Mouse (Mus musculus) CD4-positive, CD25-positive, alpha-beta regulatory T cell, adult 2 months (primary cell): ENCODE results near the gene Lyzl4.
"Not testable (repeated sequence)": the region's sequence is repeated elsewhere in the genome, so short reads cannot be mapped to it uniquely, and the experiment has no call there.

Experiments
- DNase-seq: peaks from one replicate; pipeline ENCODE4 v3.0.0-alpha.2; 2012; ENCODE audit warnings: low read depth, low spot score

Gene Lyzl4

DNA sequence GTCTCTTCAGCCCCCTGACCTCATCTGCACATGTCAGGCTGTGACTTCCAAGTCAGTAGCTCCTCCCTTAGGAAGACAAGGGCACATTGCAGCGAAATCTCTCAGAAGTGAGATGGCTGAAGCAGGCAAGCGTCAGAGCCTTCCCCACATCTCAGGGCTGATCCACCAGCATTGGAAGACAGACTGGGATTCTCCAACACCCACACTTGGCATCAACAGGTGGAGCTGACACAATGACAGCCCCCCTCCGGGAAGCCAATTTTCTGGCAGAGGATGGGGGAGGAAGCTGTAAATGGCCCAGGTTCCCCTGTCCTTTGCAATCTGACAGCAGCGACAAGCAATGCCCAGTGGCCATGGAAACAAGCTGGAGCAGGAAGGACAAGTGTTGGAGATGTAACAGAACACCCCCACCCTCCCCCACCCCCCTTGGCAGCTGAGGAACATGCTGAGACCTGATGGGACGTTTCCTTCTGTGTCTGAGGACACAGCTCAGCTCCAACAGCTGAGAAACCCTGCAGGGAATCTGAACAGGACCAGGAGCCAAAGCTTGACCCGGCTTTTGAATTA lies 41.0 kb downstream of the Lyzl4 start:
- no peak for DNase-seq

DNA sequence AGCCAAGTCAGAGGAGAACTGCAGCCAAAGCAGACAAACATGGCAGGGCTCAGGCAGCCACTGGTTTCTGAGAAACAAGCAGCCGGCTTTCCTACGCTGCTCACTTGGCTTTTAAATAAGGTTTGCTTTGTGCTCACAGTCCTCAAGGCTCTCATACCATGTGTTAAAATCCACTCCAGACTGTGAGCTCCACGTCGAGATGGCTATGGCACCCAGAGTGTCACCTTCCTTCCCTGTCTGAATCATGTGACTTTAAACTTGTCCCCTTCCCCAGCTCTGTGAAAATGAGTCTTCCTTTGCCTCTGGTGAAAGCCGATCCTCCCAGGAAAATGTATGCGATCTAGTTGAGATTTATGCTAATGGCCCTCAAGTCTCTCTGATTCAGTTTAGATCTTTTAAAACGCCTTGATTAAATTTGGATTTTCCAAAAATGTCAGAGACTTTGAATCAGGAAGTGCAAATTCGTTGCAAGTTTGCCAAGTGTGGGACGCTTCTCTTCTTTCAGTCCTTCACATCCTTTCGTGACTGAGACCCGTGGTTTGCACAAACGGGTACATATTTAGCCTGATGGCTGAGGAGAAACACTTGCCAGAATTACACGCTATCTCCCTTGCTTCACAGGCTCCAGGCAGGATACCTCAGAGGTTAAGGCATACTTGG lies 41.6 kb downstream of the Lyzl4 start:
- no peak for DNase-seq

DNA sequence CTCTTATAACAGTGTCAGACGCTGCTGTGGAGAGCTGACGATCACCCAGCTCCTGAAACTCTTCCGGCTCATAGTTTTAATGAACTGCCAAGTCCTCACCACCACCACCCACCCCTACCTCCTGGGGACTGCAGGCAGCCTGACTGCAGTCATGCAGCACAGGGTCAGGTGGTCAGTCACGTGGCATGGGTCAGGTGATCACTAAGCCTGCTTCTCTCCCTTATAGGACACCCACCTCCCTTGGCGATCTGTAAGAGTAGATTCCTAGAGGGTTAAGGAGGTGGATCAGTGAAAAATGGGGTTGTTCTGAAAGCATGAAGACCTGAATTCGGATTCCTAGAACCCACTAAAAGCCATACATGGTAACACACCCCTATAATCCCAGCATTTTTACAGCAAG lies 42.3 kb downstream of the Lyzl4 start:
- no peak for DNase-seq

- DNase-seq = no peak
Measured at GRCm38 (mm10) chr9:121598106-121598505, 43.8 kb downstream of the Lyzl4 start.

DNA sequence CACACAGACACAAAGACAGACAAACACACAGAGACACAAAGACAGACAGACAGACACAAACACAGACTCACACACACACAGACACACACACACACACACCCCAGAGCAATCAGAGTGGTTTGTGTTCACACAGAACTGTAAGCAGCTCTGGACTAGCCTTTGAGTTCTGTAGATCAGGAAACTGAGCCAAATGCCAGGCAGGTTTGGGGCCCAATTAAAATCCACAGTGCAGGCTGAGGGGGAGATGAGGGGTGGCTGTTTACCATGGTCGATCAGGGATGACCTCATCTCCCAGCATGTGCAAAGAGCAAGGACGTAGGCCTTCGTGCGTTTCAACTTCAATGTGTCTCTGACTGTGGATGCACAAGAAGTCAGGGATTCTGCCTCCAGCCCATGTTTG lies 47.1 kb downstream of the Lyzl4 start:
- no peak for DNase-seq

DNA sequence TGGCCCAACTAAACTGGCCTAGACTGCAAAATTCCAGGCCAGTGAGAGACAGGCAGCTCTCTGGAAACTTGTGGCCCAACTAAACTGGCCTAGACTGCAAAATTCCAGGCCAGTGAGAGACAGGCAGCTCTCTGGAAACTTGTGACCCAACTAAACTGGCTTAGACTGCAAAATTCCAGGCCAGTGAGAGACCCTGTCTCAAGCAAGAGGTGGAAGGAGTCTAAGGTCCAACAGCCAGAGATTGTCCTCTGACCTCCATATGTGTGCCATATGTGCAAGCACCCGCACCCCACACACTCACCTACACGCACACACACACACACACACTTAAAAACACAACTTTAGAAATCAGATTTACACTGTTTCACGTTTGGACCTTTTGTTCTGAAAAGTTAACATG lies 48.1 kb downstream of the Lyzl4 start:
- not testable (repeated sequence) for DNase-seq

GRCm38 (mm10) chr9:121592948-121593550 lies 48.8 kb downstream of the Lyzl4 start:
- DNase-seq = no peak

GRCm38 (mm10) chr9:121589533-121589932 lies 52.4 kb downstream of the Lyzl4 start:
- DNase-seq = no peak

- DNase-seq = no peak
Measured at GRCm38 (mm10) chr9:121574380-121574779, 67.5 kb downstream of the Lyzl4 start.

DNA sequence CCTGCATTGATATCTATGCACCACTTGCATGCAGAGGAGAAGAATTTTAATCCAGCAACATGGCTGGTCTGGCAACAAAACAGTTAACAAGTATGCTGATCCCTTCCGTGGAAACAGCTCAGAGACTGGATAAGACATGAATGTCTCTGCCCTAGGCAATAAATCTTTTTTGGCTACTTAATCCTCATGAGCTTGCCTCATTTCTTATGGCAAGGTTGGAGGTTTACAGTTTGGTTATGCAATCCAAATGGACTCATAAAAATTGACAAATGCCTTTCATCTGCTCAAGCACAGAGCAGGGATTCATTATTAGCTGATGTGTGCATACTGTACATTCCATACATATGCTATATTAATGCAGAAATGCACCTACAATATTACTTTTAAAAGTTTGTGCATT lies 73.4 kb downstream of the Lyzl4 start:
- DNase-seq = no peak

GRCm38 (mm10) chr9:121566387-121566786 lies 75.5 kb downstream of the Lyzl4 start:
- no peak for DNase-seq

GRCm38 (mm10) chr9:121563276-121563675 lies 78.6 kb downstream of the Lyzl4 start:
- no peak for DNase-seq

- no peak for DNase-seq
Measured at GRCm38 (mm10) chr9:121560515-121560914, 81.4 kb downstream of the Lyzl4 start.

DNA sequence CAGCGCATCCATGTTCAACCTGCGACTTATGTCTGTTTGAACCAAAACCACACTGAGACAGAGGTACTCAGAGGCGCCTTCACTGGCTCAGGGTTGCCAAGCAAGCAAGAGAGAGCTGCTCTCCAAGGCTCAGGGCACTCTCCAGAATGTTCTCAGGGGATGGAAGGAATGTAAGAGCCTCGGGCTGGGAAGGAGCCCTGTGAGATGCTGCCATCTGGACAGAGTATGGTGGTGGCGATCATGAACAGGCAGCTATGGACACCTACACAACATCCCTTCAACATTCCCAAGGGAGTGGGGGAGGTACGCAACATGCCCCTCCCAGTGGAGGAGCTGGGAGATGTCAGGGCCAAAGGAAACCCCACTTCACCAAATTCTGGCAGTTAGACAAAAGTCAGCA lies 83.7 kb downstream of the Lyzl4 start:
- DNase-seq = no peak

DNA sequence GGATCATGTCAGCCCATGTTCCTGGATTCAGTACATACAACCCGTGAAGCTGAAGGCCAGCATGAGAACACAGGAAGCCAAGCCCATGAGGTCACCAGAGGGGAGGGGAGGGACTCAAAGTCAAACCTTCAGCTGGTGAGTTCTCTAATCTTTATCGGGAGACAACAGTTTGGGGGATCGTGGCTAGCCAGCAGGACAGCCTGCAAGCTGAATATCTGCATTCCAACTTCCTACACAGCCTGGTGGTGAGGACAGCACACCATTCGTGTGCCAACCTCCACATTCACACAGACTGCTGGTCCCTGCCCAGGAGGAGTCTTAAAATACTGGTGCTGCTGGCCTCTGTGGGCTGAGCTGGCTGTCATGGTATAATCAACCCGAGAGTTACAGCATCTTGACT lies 85.0 kb downstream of the Lyzl4 start:
- no peak for DNase-seq

- DNase-seq = peak; percentile 1
Measured at GRCm38 (mm10) chr9:121555395-121556000, 86.4 kb downstream of the Lyzl4 start.

GRCm38 (mm10) chr9:121553643-121554042 lies 88.3 kb downstream of the Lyzl4 start:
- no peak for DNase-seq

DNA sequence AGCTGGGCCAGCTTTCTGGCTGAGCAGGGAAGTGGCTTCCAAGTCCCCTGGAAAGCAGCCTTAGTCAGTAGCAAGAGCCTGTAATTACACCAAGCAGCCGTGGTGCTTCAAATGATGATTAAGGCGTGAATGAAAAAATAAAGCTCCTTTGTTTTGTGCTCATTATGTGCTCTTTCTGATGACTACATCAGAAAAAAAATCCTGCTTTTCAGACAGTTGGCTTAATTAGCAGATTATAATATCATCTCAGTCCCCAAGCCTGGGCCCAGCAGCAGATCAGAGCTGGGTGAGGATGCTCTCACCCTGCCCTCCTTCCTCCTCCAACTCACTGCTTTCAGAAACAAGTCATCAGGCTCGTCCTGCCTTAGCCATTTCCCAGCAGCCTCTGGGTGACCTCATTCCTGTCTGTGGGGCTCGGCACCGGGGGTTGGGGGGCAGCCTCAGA lies 91.5 kb downstream of the Lyzl4 start:
- no peak for DNase-seq

GRCm38 (mm10) chr9:121549444-121549843 lies 92.5 kb downstream of the Lyzl4 start:
- DNase-seq = no peak

- DNase-seq = no peak
Measured at GRCm38 (mm10) chr9:121549010-121549409, 92.9 kb downstream of the Lyzl4 start.

DNA sequence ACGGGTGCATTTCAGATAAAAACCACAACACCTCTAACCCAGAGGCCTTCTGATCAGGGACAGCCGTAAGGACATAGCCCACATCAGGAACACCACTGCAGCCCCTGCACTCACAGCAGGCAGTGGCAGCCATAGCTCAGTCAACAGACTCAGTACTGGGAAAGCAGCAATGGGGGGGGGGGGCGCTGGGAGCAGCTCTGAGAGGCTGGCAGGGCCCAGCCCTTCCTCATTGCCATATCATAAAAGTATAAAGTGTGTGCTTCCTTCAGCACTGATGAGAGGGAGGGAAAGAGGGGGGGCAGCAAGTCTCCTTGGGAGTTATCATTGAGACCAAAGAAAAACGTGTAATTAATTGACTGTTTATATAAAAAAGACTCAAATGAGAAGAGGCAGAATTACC lies 94.5 kb downstream of the Lyzl4 start:
- DNase-seq = no peak

- DNase-seq = no peak
Measured at GRCm38 (mm10) chr9:121541530-121541929, 100.4 kb downstream of the Lyzl4 start.

GRCm38 (mm10) chr9:121532626-121533025 lies 109.3 kb downstream of the Lyzl4 start:
- no peak for DNase-seq
